Mouse (Mus musculus) CH12.LX (cell line): Measurements from ENCODE around the gene Tmem50b.

Source experiments
- CTCF ChIP-seq, 2 experiments: IDR thresholded peaks in 1 of 2; conservative IDR thresholded peaks in 1 of 2; 2 replicates each; pipeline ENCODE4 v1.5.1; 2011 to 2012; ENCODE audit warnings: low read depth in 2 of 2, low read length in 2 of 2, improper control_type of control experiment in 1 of 2, inconsistent platforms in 1 of 2, mild to moderate bottlenecking in 1 of 2, moderate library complexity in 1 of 2
- JUN ChIP-seq: IDR thresholded peaks from 2 replicates; pipeline ENCODE4 v1.6.1; 2011; ENCODE audit warnings: low read depth, mild to moderate bottlenecking, low read length, improper control_type of control experiment, moderate library complexity; ENCODE audit not compliant: insufficient read depth
- POLR2A ChIP-seq: IDR thresholded peaks from 2 replicates; pipeline ENCODE4 v1.6.1; 2011; ENCODE audit warnings: low read depth, mild to moderate bottlenecking, improper control_type of control experiment, low read length
- SMC3 ChIP-seq: IDR thresholded peaks from 2 replicates; pipeline ENCODE4 v1.6.1; 2011; ENCODE audit warnings: low read depth, low read length, improper control_type of control experiment
- TBP ChIP-seq: conservative IDR thresholded peaks from 2 replicates; pipeline ENCODE4 v1.6.1; 2011; ENCODE audit warnings: low read depth, low read length, improper control_type of control experiment
- USF1 ChIP-seq: IDR thresholded peaks from 2 replicates; pipeline ENCODE4 v1.6.1; 2014; ENCODE audit warnings: low read depth, mild to moderate bottlenecking, inconsistent platforms, low read length, improper control_type of control experiment
- USF2 ChIP-seq: conservative IDR thresholded peaks from 2 replicates; pipeline ENCODE4 v1.6.1; 2011; ENCODE audit warnings: low read depth, low read length, improper control_type of control experiment

GRCm38 (mm10) chr16:91551081-91551524 is 46.5 kb downstream of the Tmem50b start:
- no peak for TF ChIP-seq CTCF (conservative IDR thresholded peaks at IDR 0.05 in 1 of 2, IDR thresholded peaks at IDR 0.05 in 1 of 2; ENCODE audit: low read depth in 2 of 2, low read length in 2 of 2)
- no peak for TF ChIP-seq TBP
- TF ChIP-seq JUN = no peak
- TF ChIP-seq SMC3 = no peak
- TF ChIP-seq POLR2A = no peak
- no peak for TF ChIP-seq USF2
- no peak for TF ChIP-seq USF1
